Mouse (Mus musculus) heart, adult 2 months (tissue): ENCODE results near the gene Cer1.

Experiments used
- CTCF ChIP-seq: fragments of 200-600 bp; IDR thresholded peaks from 2 replicates; pipeline ENCODE4 v1.8.1; 2022; ENCODE audit warnings: antibody characterized with exemption, mild to moderate bottlenecking, moderate library complexity
- EP300 ChIP-seq: fragments of 200-500 bp; IDR thresholded peaks from 2 replicates; pipeline ENCODE4 v1.6.1; 2011; ENCODE audit warnings: low read depth, low read length, control low read depth; ENCODE audit not compliant: insufficient read depth
- POLR2A ChIP-seq: fragments of 200-500 bp; IDR thresholded peaks from 2 replicates; pipeline ENCODE4 v1.6.1; 2011; ENCODE audit warnings: mild to moderate bottlenecking, low read depth, low read length, control low read depth; ENCODE audit not compliant: insufficient read depth

- TF ChIP-seq CTCF (peak; percentile 28), POLR2A (no peak), EP300 (no peak)
These were observed 2.4 kb downstream of the Cer1 start for GRCm38 (mm10) chr4:82882500-82882899.
